Mouse (Mus musculus): ENCODE results near the gene Npdc1. TPM values are rescaled to one million over a fixed set of nuclear protein-coding genes. Genes with fewer than 3 reads are reported as not detected.

Gene Npdc1
- total and polyA plus RNA-seq, 3 experiments, result 0.49 to 5.5 TPM; not detected in 1

- no peak for TF ChIP-seq UBTF (IDR thresholded peaks at IDR 0.05; ENCODE audit: low read depth, low read length)
Observed at GRCm38 (mm10) chr2:25425481-25425880, 26.3 kb downstream of the Npdc1 start (continued).

DNA sequence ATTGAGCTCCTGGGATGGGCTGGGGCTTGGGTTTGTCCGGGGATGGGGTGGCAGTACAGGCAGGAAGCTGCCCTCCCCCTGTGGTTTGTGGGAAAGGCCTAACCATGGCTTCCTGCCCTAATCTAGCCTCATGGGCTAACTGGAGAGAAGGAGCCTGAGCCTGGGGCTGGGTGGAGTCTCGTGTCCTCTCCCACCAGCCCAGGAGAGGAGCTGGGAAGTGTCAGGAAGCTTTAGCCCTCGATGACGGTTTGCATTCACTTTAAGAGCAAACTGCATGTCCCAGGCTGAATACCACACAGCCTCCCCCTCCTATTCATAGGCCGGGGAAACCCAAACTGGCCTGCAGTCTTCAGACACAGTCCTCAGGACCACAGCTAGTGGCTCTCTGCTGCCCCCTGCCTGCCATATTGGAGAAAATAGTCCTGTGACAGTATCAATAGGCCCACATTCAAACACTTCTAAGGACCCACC, 27.6 kb downstream of the Npdc1 start:
- no peaks in the 10 kb centered on the region for H3K27me3 ChIP-seq (replicated peaks)
- no peak overlapping the region for H3K4me3 ChIP-seq (replicated peaks in 1 of 3; ENCODE audit: low read depth in 2 of 3, low read length in 2 of 3, poor library complexity in 1 of 3)
- H3K4me2 ChIP-seq (ENCODE audit: insufficient read depth, low read depth, poor library complexity, severe bottlenecking), result peak overlapping the region; percentile 22
- no peaks in the 10 kb centered on the region for H3K79me2 ChIP-seq (replicated peaks; ENCODE audit: control insufficient read depth, extremely low read depth, insufficient read depth, poor library complexity, severe bottlenecking)
- peak; percentile 97 for DNase-seq (ENCODE audit: extremely low read depth)
- peak overlapping the region; percentile 47 for H3K9ac ChIP-seq (ENCODE audit: insufficient read depth, low read depth)
- H3K36me3 ChIP-seq (replicated peaks in 1 of 2; ENCODE audit: control insufficient read depth in 1 of 2, insufficient read depth in 1 of 2, low read length in 1 of 2), result peaks cover 0 to 15% of the 10 kb centered on the region in 2 experiments
- dilution Hi-C loops (cut with MboI; ENCODE audit: extremely low pct_ligation_motif_present, extremely low pct_unique_long_range_greater_than_20kb, low sequenced_read_pairs) (no loop called here), in situ Hi-C loops (cut with MboI; ENCODE audit: low pct_ligation_motif_present, low pct_unique_long_range_greater_than_20kb, low sequenced_read_pairs) (loop anchor here (10.0 kb wide), 1 partner anchor 128 kb away; the partner anchor contains the start of gene Edf1)
- H3K4me1 ChIP-seq (ENCODE audit: control insufficient read depth in 1 of 2, insufficient read depth in 2 of 2), result peaks cover 37 to 77% of the 10 kb centered on the region in 2 experiments
- H3K27ac ChIP-seq (ENCODE audit: insufficient read depth, low read depth), result peak overlapping the region; percentile 76
- peaks cover 3% of the 10 kb centered on the region for H3K9me3 ChIP-seq (replicated peaks; ENCODE audit: low read length)
- TF ChIP-seq GABPA (IDR thresholded peaks at IDR 0.05; ENCODE audit: insufficient replicate concordance, low read depth, low read length) (no peak), NELFE (IDR thresholded peaks at IDR 0.05; ENCODE audit: low read depth, low read length) (peak; percentile 64), BHLHE40 (IDR thresholded peaks at IDR 0.05; ENCODE audit: low read depth, low read length) (0 out of 2 replicates have a peak, but pooled peaks have one; percentile 44), POLR2AphosphoS2 (IDR thresholded peaks at IDR 0.05; ENCODE audit: low read depth, low read length) (no peak), HCFC1 (IDR thresholded peaks at IDR 0.05; ENCODE audit: low read depth, low read length) (peak; percentile 50), SIN3A (IDR thresholded peaks at IDR 0.05; ENCODE audit: low read length) (0 out of 2 replicates have a peak, but pooled peaks have one; percentile 28), MYC (IDR thresholded peaks at IDR 0.05; ENCODE audit: low read depth, low read length) (0 out of 2 replicates have a peak, but pooled peaks have one; percentile 41), EP300 (IDR thresholded peaks at IDR 0.05; ENCODE audit: low read length) (no peak), JUN (IDR thresholded peaks at IDR 0.05; ENCODE audit: insufficient read depth, low read depth, low read length) (no peak), JUND (conservative IDR thresholded peaks at IDR 0.05; ENCODE audit: low read depth, low read length) (no peak), MAX (IDR thresholded peaks at IDR 0.05; ENCODE audit: low read length) (peak; percentile 48), ZMIZ1 (IDR thresholded peaks at IDR 0.05; ENCODE audit: low read depth, low read length) (peak; percentile 54; the same call in 1 of the 2 replicates), E2F4 (IDR thresholded peaks at IDR 0.05; ENCODE audit: insufficient replicate concordance, low read depth, low read length) (no peak), IRF4 (IDR thresholded peaks at IDR 0.05; ENCODE audit: low read depth, low read length) (peak; percentile 68), ELF1 (IDR thresholded peaks at IDR 0.05; ENCODE audit: low read depth, low read length) (peak; percentile 15; the same call in 1 of the 2 replicates), ZKSCAN1 (IDR thresholded peaks at IDR 0.05; ENCODE audit: borderline replicate concordance, low read depth, low read length) (no peak), RAD21 (IDR thresholded peaks at IDR 0.05; ENCODE audit: low read depth, low read length) (peak; percentile 75), MAZ (IDR thresholded peaks at IDR 0.05; ENCODE audit: low read depth, low read length) (peak; percentile 62; the same call in 1 of the 2 replicates), CHD2 (IDR thresholded peaks at IDR 0.05; ENCODE audit: low read length) (no peak), ZNF384 (IDR thresholded peaks at IDR 0.05; ENCODE audit: low read depth, low read length) (no peak), ZC3H11A (IDR thresholded peaks at IDR 0.05; ENCODE audit: low read depth, low read length) (no peak), KAT2A (IDR thresholded peaks at IDR 0.05; ENCODE audit: insufficient replicate concordance, low read length) (no peak), NRF1 (IDR thresholded peaks at IDR 0.05; ENCODE audit: low read depth, low read length) (no peak), USF2 (conservative IDR thresholded peaks at IDR 0.05; ENCODE audit: low read depth, low read length) (0 out of 2 replicates have a peak, but pooled peaks have one; percentile 8), USF1 (IDR thresholded peaks at IDR 0.05; ENCODE audit: low read depth, low read length) (no peak), CHD1 (IDR thresholded peaks at IDR 0.05; ENCODE audit: low read depth, low read length) (no peak), MEF2A (IDR thresholded peaks at IDR 0.05; ENCODE audit: borderline replicate concordance, low read depth, low read length) (peak; percentile 77), POLR2A (IDR thresholded peaks at IDR 0.05; ENCODE audit: low read depth, low read length) (peak; percentile 60; the same call in 1 of the 2 replicates), SMC3 (IDR thresholded peaks at IDR 0.05; ENCODE audit: low read depth, low read length) (peak; percentile 66), MXI1 (IDR thresholded peaks at IDR 0.05; ENCODE audit: low read depth, low read length) (no peak; the same call in 1 of the 2 replicates), TCF12 (IDR thresholded peaks at IDR 0.05; ENCODE audit: low read depth, low read length) (peak; percentile 62), MAFK (IDR thresholded peaks at IDR 0.05; ENCODE audit: insufficient replicate concordance, low read length) (no peak), ETS1 (conservative IDR thresholded peaks at IDR 0.05; ENCODE audit: low read depth, low read length) (peak; percentile 25; the same call in 1 of the 2 replicates), UBTF (IDR thresholded peaks at IDR 0.05; ENCODE audit: low read depth, low read length) (no peak), PAX5 (IDR thresholded peaks at IDR 0.05; ENCODE audit: low read length) (no peak), RCOR1 (conservative IDR thresholded peaks at IDR 0.05; ENCODE audit: low read depth, low read length) (no peak), CTCF (conservative IDR thresholded peaks at IDR 0.05 in 1 of 2, IDR thresholded peaks at IDR 0.05 in 1 of 2; ENCODE audit: low read depth in 2 of 2, low read length in 2 of 2) (peak; percentile 86 to 93)
